Mouse (Mus musculus) layer of hippocampus, postnatal 36 days (tissue): ENCODE results near the gene Insl6. TPM values are rescaled to one million over a fixed set of nuclear protein-coding genes. Genes with fewer than 3 reads are reported as not detected.

Experiments used
- DNase-seq, 2 experiments: peaks; one replicate each; pipeline ENCODE4 v3.0.0; 2022
- total RNA-seq, 2 experiments: library from RNA; stranded (reverse); gene quantifications; 2 replicates each; pipeline ENCODE4 v1.2.3; 2021

Insl6 gene
- total RNA-seq, 2 experiments from 2014 or later, result not detected

DNA sequence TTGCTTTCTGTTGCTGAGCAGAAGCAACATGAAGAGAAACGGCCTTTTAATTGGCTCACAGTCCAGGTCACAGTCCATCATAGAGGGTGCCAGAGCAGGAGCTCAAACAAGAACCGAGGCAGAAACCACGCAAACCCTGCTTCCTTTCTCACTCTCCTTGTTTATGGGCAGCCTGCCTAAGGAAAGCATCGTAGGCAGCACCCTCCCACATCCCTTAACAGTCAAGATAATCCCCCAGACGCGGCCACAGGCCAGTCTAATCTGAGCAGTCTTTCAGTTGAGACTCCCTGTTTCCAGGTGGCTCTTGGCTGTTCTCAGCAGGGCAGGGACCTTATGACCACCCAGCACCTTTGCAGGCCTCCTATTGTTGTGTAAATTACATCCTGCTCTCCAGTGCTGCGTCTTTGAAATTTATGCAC is 39.7 kb downstream of the Insl6 start:
- DNase-seq, result no peak

DNA sequence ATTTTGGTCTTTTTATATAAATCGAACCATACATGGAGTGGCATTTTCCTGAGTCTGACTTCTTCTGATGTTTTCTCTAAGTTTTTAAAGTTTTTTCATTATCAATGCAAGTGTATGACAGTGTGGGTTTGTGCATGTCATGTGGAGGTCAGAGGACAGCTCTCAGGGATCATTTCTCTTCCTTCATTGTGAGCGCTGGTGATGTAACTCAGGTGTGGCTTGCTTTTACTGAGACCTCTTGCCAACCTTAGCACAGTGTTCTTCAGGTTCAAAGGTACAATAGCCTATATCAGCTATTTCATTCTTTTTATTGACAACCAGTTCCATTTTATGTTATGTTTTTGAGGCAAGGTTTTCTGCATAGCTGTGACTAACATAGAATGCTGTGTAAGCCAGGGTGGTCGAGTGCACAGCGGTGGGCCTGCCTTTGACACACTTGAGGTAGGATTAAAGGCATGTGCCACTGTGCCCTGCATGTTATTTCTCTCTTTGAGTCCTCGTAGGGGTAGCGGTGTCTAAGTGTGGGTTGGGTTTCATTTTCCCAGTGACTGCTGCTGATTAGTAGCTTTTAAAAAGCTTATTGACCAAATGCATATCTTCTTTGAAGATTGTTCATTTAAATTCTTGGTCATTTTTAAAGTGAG is 46.1 kb downstream of the Insl6 start:
- DNase-seq, result no peak

DNA sequence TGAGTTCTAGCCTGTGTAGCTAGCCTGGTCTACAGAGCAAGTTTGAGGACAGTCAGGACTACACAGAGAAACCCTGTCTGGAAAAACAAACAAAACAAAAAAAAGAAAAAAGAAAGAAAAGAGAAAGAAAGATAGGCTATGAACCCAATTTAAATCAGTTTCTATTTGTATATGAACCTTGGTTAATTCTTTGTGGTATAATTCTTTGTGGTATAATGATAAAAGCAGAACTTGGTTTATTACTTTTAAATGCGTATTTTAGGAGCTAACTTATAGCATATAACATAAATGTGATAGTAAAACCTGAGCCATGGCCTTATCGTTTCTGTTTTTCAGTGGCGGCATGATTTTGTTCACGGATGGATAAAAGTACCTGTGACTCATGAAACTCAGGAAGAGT is 48.7 kb downstream of the Insl6 start:
- no peak for DNase-seq

DNA sequence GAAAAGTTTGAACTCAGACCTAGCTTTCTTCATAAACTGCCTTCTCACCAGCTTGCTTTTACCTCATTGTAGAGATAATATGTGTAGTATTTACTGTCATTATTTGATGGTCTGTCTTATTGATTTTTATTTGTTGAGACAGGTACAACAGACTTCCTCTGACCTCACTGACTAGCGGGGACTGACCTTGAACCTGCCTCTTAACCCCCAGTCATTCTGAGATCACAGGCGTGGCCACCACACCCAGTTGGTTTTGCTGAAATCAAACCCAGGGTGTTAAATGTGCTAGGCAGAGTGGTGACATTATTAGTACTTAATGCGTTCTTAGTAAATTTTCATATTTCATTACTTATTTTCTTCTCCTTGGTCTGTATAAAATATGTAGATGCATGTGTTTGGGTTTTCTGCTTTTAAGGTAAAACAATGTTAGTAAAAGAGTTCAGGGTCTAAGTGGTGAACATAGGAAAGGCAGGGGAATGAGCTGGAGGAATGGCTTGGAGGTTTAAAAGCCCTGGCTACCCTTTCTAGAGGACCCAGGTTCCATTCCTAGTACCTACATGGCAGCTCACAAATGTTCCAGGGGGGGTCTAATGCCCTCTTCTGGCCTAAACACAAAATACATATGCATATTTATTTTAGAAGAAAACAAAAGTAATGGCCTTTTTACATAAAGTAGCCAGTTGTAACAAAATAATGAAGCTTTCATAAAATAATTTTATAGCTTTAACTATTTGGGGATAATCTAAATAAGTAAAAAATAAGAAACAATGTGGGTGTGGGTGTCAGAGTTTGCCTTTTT is 52.9 kb downstream of the Insl6 start:
- no peak for DNase-seq

Other genes with a start within 250 kb of the Insl6 start
- gene Rcl1, start 224.0 kb downstream of the Insl6 start, total RNA-seq, result 10 to 100 TPM; 18.1 to 18.7 TPM
- gene Jak2, start 73.5 kb downstream of the Insl6 start, total RNA-seq, result 10 to 100 TPM; 27.2 to 31.4 TPM
- 1 to 10 TPM; 1.1 to 2.5 TPM for gene Rln1, start 9.3 kb upstream of the Insl6 start, total RNA-seq
- 10 to 100 TPM; 27.9 to 32.1 TPM for gene Plgrkt, start 42.0 kb upstream of the Insl6 start, total RNA-seq
- gene Cd274, start 42.1 kb upstream of the Insl6 start, total RNA-seq, result 1 to 10 TPM in 1 of 2 experiments, under 1 TPM in 1; 0.94 to 1.3 TPM
- gene Pdcd1lg2, start 85.6 kb upstream of the Insl6 start, total RNA-seq, result not detected
- gene Ric1, start 196.9 kb upstream of the Insl6 start, total RNA-seq, result 10 to 100 TPM; 45.8 to 48.4 TPM